Mouse (Mus musculus) R1 (cell line): ENCODE measurements at regions not wholly inside any gene's neighbourhood (a gene's known extent, or its start where the extent isn't known, plus 50 kb on each side); places are given as distances from the start of the nearest gene placed in this dataset.

Experiments used
- DNase-seq: peaks from one replicate; pipeline ENCODE4 v3.0.0-alpha.2; 2018; ENCODE audit warnings: low read depth, low spot score

GRCm38 (mm10) chr3:143053286-143053993, 171.6 kb upstream of the Pkn2 start:
- DNase-seq, result no peak

DNA sequence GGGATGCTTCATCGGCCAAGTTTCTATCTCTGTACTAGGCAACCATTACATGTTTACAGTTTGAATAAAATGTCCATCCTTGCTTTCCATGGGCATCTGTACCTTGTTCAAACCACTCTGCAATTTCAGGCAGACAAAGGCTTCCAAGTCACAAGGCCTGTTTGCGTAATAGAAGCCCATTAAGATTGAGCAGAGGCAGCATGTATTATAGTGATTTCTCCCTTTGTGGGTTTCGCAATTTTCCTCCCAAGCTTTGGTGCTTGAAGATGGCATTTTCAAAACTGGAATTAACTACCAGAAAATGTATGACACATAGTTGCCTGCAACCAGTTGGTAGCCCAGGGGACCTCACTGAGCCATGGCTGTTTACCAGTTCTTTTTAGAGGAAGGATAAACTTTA, 158.9 kb upstream of the Pkn2 start:
- no peak for DNase-seq

DNA sequence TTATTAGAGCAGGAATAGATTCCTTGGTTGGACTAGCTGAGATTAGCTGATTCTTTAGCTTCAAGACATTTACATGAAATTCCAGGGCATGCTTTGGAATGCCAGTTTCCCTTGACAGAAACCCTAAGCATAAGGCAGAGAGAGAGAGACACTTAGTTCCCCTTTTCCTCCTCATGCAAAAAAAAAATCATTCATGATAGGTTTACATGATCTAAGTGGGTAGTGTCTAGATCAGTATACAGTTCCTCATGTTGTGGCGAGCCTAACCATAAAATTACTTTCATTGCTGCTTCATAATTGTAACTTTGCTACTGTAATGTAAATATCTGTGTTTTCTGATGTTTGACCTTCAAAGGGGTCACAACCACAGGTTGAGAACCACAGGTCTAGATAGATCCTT, 154.3 kb upstream of the Pkn2 start:
- DNase-seq, result no peak

GRCm38 (mm10) chr3:143034588-143034987, 152.8 kb upstream of the Pkn2 start:
- DNase-seq, result no peak

DNA sequence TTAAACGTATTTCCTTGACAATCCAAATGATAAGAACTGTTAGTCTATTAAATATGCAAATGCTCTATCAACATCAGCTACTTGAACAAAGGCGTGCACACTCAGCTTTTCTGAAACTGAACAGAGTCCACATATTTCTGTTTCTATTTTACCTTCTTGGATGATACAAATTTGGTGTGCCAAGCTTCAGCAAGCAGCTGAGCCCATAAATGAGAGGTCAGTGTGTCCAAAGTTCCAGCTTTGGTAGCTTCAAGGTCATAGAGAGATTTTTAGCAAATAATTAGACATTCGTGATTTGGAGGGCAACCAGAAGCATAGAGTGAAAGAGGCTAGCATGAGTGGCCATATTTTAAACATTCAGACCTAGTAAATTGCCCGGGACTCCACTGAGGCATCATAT, 140.7 kb upstream of the Pkn2 start:
- no peak for DNase-seq

DNA sequence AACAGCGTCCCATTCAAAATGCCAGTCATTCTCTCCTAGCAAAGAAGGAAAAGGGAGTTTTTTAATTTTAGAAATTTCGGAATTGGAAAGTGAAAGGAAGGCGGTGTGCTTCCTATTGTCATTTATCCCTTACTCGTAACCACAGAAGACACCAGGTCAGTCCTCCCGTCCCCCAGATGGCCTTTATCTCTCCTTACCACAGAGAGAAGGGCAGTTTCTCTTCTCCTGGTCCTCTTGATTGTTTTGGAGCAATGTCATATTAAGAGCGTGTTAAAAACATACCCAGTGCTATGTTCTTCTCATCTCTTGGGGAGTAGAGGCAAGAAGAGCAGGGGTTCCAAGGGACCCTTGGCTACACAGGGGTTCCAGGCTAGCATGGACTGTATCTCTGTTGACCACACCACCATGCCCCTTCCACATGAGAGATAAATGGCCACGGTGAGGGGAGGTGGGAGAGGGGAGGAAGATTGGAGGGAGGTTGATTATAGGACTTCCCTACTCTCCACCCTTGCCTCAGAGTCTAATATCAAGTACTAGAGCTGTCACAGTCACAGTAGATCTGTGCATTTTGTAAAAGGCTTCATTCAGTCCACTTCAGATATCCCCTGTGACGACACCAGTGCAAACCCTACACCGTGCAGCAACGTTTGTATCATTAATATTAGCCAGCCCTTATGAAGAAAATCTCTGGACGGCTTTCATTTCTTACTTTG, 139.5 kb upstream of the Pkn2 start:
- no peak for DNase-seq

DNA sequence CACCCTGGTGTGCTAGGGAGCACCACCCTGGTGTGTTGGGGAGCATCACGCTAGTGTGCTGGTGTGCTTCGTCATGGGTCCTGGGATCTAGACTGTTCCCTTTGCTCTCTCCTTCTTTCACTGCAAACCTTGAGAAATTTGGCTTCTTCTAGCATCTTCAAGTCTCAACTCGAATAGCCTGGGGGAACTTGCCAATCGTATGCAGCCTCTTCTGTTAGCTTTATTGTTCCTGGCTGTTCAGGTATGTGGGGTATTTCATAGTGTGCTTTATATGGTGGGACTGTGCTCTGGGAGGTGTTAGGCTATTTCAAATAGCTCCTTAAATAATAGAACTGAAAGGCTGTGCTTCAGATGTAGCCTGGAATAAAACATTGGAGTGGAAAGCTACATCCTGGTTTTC, 135.7 kb upstream of the Pkn2 start:
- DNase-seq, result no peak

DNA sequence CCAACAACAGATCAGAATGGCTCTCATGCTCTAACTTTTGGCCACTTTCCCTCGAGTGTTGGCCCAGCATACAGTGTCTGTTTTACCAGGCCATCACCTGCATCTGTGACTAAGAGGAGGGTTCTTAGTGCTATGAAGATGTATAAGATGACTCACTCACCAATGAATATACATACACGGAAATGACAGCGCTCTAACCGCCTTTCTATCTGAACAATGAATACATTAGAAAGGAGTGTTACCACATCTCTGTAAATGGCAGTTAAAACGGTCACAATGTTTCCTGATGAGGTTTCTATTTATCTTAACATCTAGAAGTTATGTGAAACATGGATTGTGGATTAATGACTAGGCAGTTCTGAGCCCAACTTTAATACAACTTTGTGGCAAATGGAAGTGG, 135.0 kb upstream of the Pkn2 start:
- DNase-seq, result no peak

DNA sequence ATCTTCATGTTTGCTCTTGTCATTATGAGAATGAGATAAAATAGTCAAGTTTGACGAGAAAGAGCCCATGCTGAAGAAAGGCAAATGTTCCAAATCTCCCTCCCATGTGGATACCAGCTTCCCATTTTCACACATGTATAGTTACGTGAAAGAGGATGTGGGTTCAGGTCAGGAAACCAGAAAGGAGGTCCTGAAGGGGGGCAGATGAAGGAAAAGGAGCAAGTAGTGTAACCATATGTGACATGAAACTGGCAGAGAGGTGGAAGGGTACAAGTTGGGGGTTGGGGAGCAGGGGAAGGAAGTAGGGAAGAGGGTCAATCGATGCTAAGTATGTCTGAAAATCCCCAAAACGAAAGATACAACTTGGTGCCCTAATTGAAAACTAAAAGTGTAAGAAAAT, 132.6 kb upstream of the Pkn2 start:
- no peak for DNase-seq

GRCm38 (mm10) chr3:143007047-143007446, 125.2 kb upstream of the Pkn2 start:
- DNase-seq, result no peak

- DNase-seq, result peak; percentile 12
Observed at GRCm38 (mm10) chr3:143001952-143002351, 120.1 kb upstream of the Pkn2 start.

DNA sequence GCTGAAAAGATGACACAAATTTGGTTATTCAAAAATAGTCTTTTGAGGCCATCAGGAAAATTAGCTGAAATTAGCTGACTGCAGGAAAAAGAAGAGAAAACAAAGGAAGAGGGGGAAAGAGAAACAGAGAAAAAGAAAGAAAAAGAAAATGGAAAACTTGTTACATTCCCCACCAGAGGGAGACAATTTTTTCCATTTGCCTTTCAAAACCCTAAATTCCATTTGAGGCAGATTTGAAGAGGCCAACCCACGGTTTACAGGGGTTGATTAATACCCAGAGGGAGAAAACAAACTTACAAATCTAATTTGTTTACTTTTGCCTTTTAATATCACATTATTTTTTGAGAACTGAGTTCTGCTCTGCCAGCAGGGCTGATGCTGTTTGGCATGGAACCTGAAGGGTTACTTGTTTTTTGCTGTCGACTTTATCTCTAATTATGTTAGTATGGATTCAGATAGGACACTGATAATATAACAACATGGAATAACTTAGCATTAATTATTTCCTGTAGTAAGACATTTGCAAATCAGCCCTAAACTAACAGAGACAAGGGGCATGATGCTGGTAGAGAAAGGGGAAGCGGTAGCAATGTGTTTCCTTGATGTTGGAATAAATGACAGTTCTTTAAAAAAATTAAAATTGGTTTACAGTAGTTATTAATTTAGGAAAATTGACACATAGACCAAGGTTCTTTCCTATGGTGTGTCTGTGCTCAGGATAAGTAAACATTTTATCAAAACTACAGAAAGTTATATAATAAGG, 114.4 kb upstream of the Pkn2 start:
- DNase-seq, result no peak

GRCm38 (mm10) chr3:142984547-142984946, 102.7 kb upstream of the Pkn2 start:
- no peak for DNase-seq

GRCm38 (mm10) chr3:142981221-142981620, 99.4 kb upstream of the Pkn2 start:
- DNase-seq, result no peak

GRCm38 (mm10) chr3:142979161-142979560, 97.4 kb upstream of the Pkn2 start:
- DNase-seq, result no peak

GRCm38 (mm10) chr3:142976519-142977394, 95.0 kb upstream of the Pkn2 start:
- DNase-seq, result no peak

DNA sequence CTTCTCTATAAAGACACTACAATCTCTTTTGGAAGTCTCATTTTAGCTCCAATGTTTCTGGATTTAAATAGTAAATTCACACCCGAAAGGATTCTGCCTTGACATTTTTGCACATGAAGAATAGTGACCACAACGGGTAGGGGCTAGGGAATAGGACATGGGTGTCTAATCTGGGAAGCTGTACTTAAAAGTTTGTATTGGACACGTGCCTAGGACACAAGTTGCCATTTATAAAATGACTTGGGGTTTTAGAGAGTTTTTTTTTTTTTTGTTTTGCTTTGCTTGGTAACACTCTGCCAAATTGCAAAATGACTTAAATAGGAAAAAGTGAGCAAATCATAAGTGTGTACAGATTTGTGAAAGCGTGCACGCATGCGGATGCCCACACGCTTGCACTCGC, 93.8 kb upstream of the Pkn2 start:
- DNase-seq, result no peak

DNA sequence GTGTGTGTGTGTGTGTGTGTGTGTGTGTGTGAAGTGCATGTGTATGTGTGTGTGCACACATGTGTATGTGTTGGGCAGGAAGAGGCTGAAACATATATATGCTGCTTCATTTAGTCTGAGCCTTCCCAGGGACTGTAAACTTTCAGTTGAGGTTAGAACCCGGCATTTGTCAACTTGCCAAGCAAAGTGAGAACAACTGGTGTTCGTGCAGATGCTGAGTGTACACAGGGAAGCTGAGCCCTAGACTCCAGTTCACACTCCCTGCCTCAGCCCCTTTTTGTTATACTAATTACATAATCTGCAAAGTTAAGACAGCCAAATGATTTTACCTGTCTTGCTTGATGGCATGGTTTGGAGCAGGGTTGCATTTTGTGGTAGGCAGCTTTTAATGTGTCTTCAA, 87.7 kb upstream of the Pkn2 start:
- DNase-seq, result no peak

DNA sequence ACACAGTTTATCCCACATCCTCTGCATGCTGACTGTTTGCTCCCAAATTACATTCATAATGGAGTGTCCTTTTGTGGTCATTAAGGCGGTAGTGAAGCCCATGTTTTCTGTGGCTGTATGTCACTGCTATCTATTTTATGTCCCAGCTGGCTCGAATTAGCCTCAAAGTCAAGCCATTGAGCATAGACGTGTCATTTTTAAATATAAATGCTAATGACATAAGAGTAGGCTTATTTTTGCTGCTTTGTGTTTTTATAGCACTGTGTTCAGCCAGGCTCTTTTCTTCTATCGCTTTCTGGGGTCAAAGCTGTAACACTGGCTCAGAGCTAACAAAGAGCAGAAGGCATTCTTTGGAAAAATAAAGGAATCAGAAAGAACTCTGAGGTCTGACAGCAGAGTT, 83.8 kb upstream of the Pkn2 start:
- no peak for DNase-seq

GRCm38 (mm10) chr3:142963818-142964372, 82.1 kb upstream of the Pkn2 start:
- no peak for DNase-seq

- DNase-seq, result no peak
Observed at GRCm38 (mm10) chr3:142957768-142958167, 76.0 kb upstream of the Pkn2 start.
